Mouse (Mus musculus): ENCODE measurements around the gene Ctu2.

DNA sequence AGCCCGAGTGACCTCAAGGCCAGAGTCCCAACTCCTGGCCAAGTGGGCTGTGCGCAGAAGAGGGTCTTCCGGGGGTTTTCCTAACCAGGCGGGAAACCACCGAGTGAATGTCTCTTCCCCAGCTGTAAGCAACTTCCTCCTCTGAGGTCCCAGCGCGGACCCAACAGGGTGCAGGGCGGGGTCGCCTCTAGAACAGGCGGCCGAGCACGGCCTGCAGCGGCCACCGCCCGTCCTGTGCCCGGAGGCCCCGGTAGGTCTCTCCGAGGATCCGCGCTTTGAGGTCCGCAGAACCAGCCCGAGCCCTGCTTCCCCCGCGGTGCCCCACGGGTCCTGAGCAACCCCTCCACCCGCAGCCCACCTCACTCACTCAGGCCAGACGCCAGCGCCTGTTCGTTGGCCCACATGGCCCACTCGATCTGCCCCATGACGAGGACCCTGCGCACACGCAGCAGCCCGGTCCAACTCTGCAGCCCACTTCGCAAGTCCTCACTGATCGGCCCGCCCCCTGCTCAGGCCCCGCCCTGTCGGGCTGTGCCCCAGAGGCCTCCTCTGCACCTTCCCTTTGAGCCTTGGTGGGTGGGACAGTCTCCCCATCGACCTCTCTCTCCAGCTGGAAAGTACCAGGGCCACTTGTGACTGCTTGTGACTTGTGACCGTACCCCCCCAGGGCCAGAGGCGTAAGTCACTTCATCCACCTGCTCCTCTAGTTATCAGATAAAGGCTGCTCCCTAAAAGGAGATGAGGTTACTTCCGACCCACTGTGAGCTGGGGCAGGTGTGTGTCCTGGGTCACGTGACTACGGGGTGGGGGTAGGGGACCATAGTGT lies 43.3 kb upstream of the Ctu2 start, which contains the start of gene Cyba:
- peak; percentile 93 for TF ChIP-seq POLR2A (IDR thresholded peaks at IDR 0.05; ENCODE audit: low read depth, low read length)
- no peak for TF ChIP-seq CTCF (IDR thresholded peaks at IDR 0.05; ENCODE audit: borderline replicate concordance, insufficient read depth, low read length)
